Mouse (Mus musculus) adipocyte (in vitro differentiated cells): ENCODE results near the gene Anxa11.
"Not testable (repeated sequence)": the region's sequence is repeated elsewhere in the genome, so short reads cannot be mapped to it uniquely, and the experiment has no call there.

Source experiments
- DNase-seq: peaks from one replicate; pipeline ENCODE4 v3.0.0-alpha.2; 2016; ENCODE audit warnings: low spot score

The Anxa11 gene

DNA sequence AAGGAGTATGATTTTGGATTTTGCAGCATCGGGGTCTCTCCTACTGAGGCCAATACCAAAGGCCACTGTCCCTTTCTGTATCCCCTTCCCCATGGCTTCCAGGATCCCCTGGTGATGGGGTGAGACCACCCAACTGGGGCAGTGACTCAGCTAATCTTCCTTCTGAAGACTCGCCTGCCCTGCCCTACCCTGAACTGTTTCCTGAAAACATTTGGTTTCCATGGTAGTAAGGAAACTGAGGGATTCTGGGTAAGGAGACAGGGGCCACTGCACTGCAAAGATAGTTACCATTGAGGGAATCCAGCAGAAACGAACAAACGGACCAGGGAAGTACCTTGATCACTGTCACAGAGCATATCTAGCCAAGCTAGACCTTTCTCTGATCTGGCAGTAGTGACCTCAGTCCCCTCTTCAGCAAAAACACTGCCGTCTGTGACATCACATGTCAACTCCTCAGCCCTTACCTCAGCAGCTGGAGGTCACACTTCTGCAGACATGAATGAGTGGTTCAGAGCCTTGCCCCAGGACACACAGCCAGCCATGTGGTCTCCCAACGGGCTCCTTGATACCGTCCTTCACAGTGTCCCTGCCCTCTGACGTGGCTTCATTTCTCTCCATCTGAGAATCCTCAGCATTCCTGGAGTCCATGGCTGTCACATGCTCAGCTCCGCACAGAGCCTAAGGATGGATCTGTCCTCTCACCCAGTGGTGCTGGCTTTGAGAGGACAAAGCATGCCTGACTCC is 27.4 kb downstream of the Anxa11 start:
- no peak for DNase-seq

GRCm38 (mm10) chr14:25872461-25873415 is 30.8 kb downstream of the Anxa11 start:
- DNase-seq: peak; percentile 41

- DNase-seq: not testable (repeated sequence)
These were observed 34.7 kb downstream of the Anxa11 start for GRCm38 (mm10) chr14:25876640-25877039.

GRCm38 (mm10) chr14:25881769-25882168 is 39.8 kb downstream of the Anxa11 start:
- not testable (repeated sequence) for DNase-seq

DNA sequence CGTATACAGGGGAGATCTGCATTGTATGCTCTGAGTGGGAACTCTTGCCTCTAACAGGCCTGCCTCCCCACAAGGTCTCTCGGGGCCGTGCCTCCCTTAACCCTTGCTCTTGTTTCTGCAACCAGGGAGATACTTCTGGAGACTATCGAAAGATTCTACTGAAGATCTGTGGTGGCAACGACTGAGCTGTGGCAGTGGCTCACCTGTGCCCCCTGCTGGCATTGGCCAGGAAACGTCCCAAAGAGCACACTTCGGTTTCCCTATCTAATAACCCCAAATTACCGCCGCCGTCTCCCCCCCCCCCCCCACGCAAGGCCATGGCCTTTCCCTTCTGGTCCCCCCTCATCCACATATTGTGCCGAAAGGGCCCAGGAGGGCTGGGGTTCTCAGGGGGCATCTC is 43.9 kb downstream of the Anxa11 start:
- not testable (repeated sequence) for DNase-seq

GRCm38 (mm10) chr14:25894566-25894965 is 52.6 kb downstream of the Anxa11 start:
- DNase-seq: not testable (repeated sequence)

- DNase-seq: not testable (repeated sequence)
These were observed 53.7 kb downstream of the Anxa11 start for GRCm38 (mm10) chr14:25895686-25896085.

- DNase-seq: not testable (repeated sequence)
These were observed 61.0 kb downstream of the Anxa11 start, which contains the start of gene Plac9a for GRCm38 (mm10) chr14:25903000-25903399. TSS of gene Plac9a (minus strand) at chr14:25903100.

DNA sequence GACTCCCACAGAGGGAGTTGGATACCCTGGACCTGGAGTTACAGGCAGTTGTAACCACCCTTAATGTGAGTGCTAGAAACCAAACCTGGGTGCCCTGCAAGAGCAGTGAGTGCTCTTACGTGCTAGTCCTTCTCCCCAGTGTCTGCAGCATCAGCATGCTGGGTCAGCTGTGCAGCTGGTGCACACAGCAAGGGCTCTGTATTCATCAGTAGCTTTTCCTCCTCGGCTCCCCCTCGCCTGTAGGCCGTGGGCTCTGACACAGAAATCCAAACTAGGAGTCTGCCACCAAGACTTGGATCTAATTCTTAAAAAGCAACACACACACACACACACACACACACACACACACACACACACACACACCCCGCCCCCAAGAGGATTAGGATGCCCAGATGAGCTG is 63.3 kb downstream of the Anxa11 start:
- DNase-seq: not testable (repeated sequence)

- not testable (repeated sequence) for DNase-seq
These were observed 65.3 kb downstream of the Anxa11 start for GRCm38 (mm10) chr14:25907272-25907671.

GRCm38 (mm10) chr14:25908976-25909375 is 67.0 kb downstream of the Anxa11 start:
- not testable (repeated sequence) for DNase-seq

GRCm38 (mm10) chr14:25918427-25919170 is 76.6 kb downstream of the Anxa11 start:
- not testable (repeated sequence) for DNase-seq

GRCm38 (mm10) chr14:25926814-25927561 is 85.0 kb downstream of the Anxa11 start:
- DNase-seq: not testable (repeated sequence)

- not testable (repeated sequence) for DNase-seq
These were observed 85.6 kb downstream of the Anxa11 start, which contains the start of gene Tmem254a for GRCm38 (mm10) chr14:25927562-25927881. TSS of gene Tmem254a (minus strand) at chr14:25927672.
